Mouse (Mus musculus) stomach, embryonic 14.5 days (tissue): Measurements from ENCODE around the gene Trim17. TPM values are rescaled to one million over a fixed set of nuclear protein-coding genes. Genes with fewer than 3 reads are reported as not detected.
A peak's percentile ranks its signal among the peaks of the same experiment; 100 is the strongest.

Source experiments
- ATAC-seq: fragments of 200-750 bp; cut with Nextera tagmentation; 2 replicates; pipeline ENCODE4 v1.8.0; 2017; ENCODE audit warnings: low read depth, moderate TSS enrichment; ENCODE audit not compliant: insufficient number of reproducible peaks, insufficient read depth, low FRiP score
- H3K27ac ChIP-seq: fragments of 300-500 bp; sonication (generic); 2 replicates; pipeline ENCODE4 v1.5.1; 2014; ENCODE audit warnings: mild to moderate bottlenecking, low read length, moderate library complexity, mixed read lengths
- H3K27me3 ChIP-seq: fragments of 300-500 bp; sonication (generic); 2 replicates; pipeline ENCODE4 v1.6.1; 2014; ENCODE audit warnings: low read length, control low read depth, mixed read lengths; ENCODE audit not compliant: control insufficient read depth, insufficient read depth
- H3K36me3 ChIP-seq: fragments of 300-500 bp; sonication (generic); 2 replicates; pipeline ENCODE4 v1.6.1; 2014; ENCODE audit warnings: mild to moderate bottlenecking, control low read depth, low read length, moderate library complexity, mixed read lengths; ENCODE audit not compliant: control insufficient read depth, insufficient read depth
- H3K4me1 ChIP-seq: fragments of 300-500 bp; sonication (generic); 2 replicates; pipeline ENCODE4 v1.6.1; 2014; ENCODE audit warnings: low read length, control low read depth, mixed read lengths; ENCODE audit not compliant: control insufficient read depth, insufficient read depth
- H3K4me2 ChIP-seq: fragments of 300-500 bp; sonication (generic); replicated peaks from 2 replicates; pipeline ENCODE4 v1.6.1; 2014; ENCODE audit warnings: low read depth, low read length, control low read depth
- H3K4me3 ChIP-seq: fragments of 300-500 bp; sonication (generic); 2 replicates; pipeline ENCODE4 v1.5.1; 2014; ENCODE audit warnings: low read depth, low read length, control low read depth
- H3K9ac ChIP-seq: fragments of 300-500 bp; sonication (generic); replicated peaks from 2 replicates; pipeline ENCODE4 v1.6.1; 2014; ENCODE audit warnings: low read depth, mild to moderate bottlenecking, control low read depth, low read length, moderate library complexity, mixed read lengths
- H3K9me3 ChIP-seq: fragments of 300-500 bp; sonication (generic); 2 replicates; pipeline ENCODE4 v1.6.1; 2016; ENCODE audit warnings: low read depth, low read length, control low read depth; ENCODE audit not compliant: control insufficient read depth
- WGBS: fragments of 180-500 bp; shearing (Covaris S2); extraction: QIAGEN DNeasy Blood & Tissue Kit; methylation state at CpG from one replicate; pipeline ENCODE4 v1.1.7; 2014; 5-methylcytosine and 5-hydroxymethylcytosine counted together
- polyA plus RNA-seq: library from polyadenylated mRNA; unstranded; fragments of >200 nt; fragmentation: Nextera tagmentation; extraction: Ambion mirVana; gene quantifications from 2 replicates; pipeline ENCODE4 v1.2.1, GENCODE M21; 2014

Trim17 gene
- polyA plus RNA-seq = 0.20 and 0.62 TPM in 2 replicates

GRCm38 (mm10) chr11:58954420-58955142 is at the start of gene Trim17, which contains the start of gene Hist3h2a:
Trim17 (plus strand) TSS chr11:58954685.
Hist3h2a (plus strand) TSS chr11:58954685.
- Histone ChIP-seq H3K4me1 (peaks cover 16% of the 10 kb centered on the region), H3K4me2 (peak within 1 kb of the TSS; percentile 93), H3K9me3 (no peaks in the 10 kb centered on the region), H3K36me3 (peaks cover 4% of the 10 kb centered on the region), H3K9ac (peak within 1 kb of the TSS; percentile 94), H3K27ac (peak within 1 kb of the TSS; percentile 97), H3K4me3 (peak within 1 kb of the TSS; percentile 59), H3K27me3 (no peaks in the 10 kb centered on the region)
- WGBS = under 1% methylated on average over 49 of the region's 49 CpGs
- ATAC-seq = peak; percentile 93

GRCm38 (mm10) chr11:58904838-58905237 is 49.6 kb upstream of the Trim17 start:
- ATAC-seq = no peak
- Histone ChIP-seq H3K27me3 (no peaks in the 10 kb centered on the region), H3K9ac (no peak overlapping the region), H3K9me3 (no peaks in the 10 kb centered on the region), H3K4me2 (peak overlapping the region; percentile 49; the same call in 1 of the 2 replicates), H3K4me3 (no peak overlapping the region), H3K4me1 (peaks cover 7% of the 10 kb centered on the region; the same call in 1 of the 2 replicates), H3K27ac (no peak overlapping the region), H3K36me3 (peaks cover 14% of the 10 kb centered on the region)
- 47% methylated on average over 6 of the region's 6 CpGs for WGBS

- no peak overlapping the region for H3K9ac ChIP-seq
- ATAC-seq = no peak
- no peaks in the 10 kb centered on the region for H3K27me3 ChIP-seq
- 92% methylated on average over 1 of the region's 1 CpGs for WGBS
- no peak overlapping the region for H3K4me2 ChIP-seq
- no peaks in the 10 kb centered on the region for H3K4me1 ChIP-seq
- H3K27ac ChIP-seq = no peak overlapping the region
- H3K4me3 ChIP-seq = no peak overlapping the region
- no peaks in the 10 kb centered on the region for H3K9me3 ChIP-seq
- no peaks in the 10 kb centered on the region for H3K36me3 ChIP-seq
Measured at GRCm38 (mm10) chr11:58913776-58914175, 40.7 kb upstream of the Trim17 start.

GRCm38 (mm10) chr11:58914461-58915028 is 39.9 kb upstream of the Trim17 start:
- Histone ChIP-seq H3K27me3 (no peaks in the 10 kb centered on the region), H3K9ac (no peak overlapping the region; the same call in 1 of the 2 replicates), H3K4me3 (peak overlapping the region; percentile 14), H3K4me1 (no peaks in the 10 kb centered on the region), H3K4me2 (peak overlapping the region; percentile 45), H3K36me3 (no peaks in the 10 kb centered on the region), H3K27ac (no peak overlapping the region), H3K9me3 (no peaks in the 10 kb centered on the region)
- WGBS = 9% methylated on average over 17 of the region's 17 CpGs
- ATAC-seq = no peak

- H3K9ac ChIP-seq = no peak overlapping the region
- 56% methylated on average over 14 of the region's 14 CpGs for WGBS
- H3K36me3 ChIP-seq = no peaks in the 10 kb centered on the region
- no peak overlapping the region for H3K4me2 ChIP-seq
- no peaks in the 10 kb centered on the region for H3K9me3 ChIP-seq
- H3K27me3 ChIP-seq = no peaks in the 10 kb centered on the region
- no peak for ATAC-seq
- H3K27ac ChIP-seq = no peak overlapping the region
- H3K4me3 ChIP-seq = no peak overlapping the region
- no peaks in the 10 kb centered on the region for H3K4me1 ChIP-seq
Measured at GRCm38 (mm10) chr11:58916879-58917744, 37.4 kb upstream of the Trim17 start.

GRCm38 (mm10) chr11:58917745-58918366 is 36.6 kb upstream of the Trim17 start, which contains the start of gene Btnl10:
Btnl10 (plus strand) TSS chr11:58917908.
- ATAC-seq = no peak
- WGBS = 81% methylated on average over 12 of the region's 12 CpGs

GRCm38 (mm10) chr11:58918759-58919158 is 35.7 kb upstream of the Trim17 start:
- Histone ChIP-seq H3K27me3 (no peaks in the 10 kb centered on the region), H3K4me1 (no peaks in the 10 kb centered on the region), H3K36me3 (no peaks in the 10 kb centered on the region), H3K9ac (no peak overlapping the region), H3K9me3 (no peaks in the 10 kb centered on the region), H3K4me2 (no peak overlapping the region), H3K4me3 (no peak overlapping the region), H3K27ac (no peak overlapping the region)
- ATAC-seq = no peak
- 67% methylated on average over 5 of the region's 5 CpGs for WGBS

More at GRCm38 (mm10) chr11:58917745-58918366, 36.6 kb upstream of the Trim17 start, which contains the start of gene Btnl10:
- H3K4me1 ChIP-seq = no peaks in the 10 kb centered on the region
- no peak within 1 kb of the TSS for H3K9ac ChIP-seq
- H3K27me3 ChIP-seq = no peaks in the 10 kb centered on the region
- H3K4me2 ChIP-seq = no peak within 1 kb of the TSS
- H3K9me3 ChIP-seq = no peaks in the 10 kb centered on the region
- H3K4me3 ChIP-seq = no peak within 1 kb of the TSS
- no peak within 1 kb of the TSS for H3K27ac ChIP-seq
- no peaks in the 10 kb centered on the region for H3K36me3 ChIP-seq

- Histone ChIP-seq H3K9ac (no peak overlapping the region), H3K36me3 (no peaks in the 10 kb centered on the region), H3K27me3 (no peaks in the 10 kb centered on the region), H3K4me1 (no peaks in the 10 kb centered on the region), H3K4me3 (no peak overlapping the region), H3K27ac (no peak overlapping the region), H3K4me2 (no peak overlapping the region), H3K9me3 (no peaks in the 10 kb centered on the region)
- no peak for ATAC-seq
- 79% methylated on average over 9 of the region's 9 CpGs for WGBS
Measured at GRCm38 (mm10) chr11:58922420-58922819, 32.1 kb upstream of the Trim17 start.
